Mouse (Mus musculus) ES-Bruce4 (cell line): Measurements from ENCODE around the gene Cxcl17. TPM values are rescaled to one million over a fixed set of nuclear protein-coding genes. Genes with fewer than 3 reads are reported as not detected.

Experiments used
- H3K27ac ChIP-seq: 2 replicates; pipeline ENCODE4 v1.5.1; 2012; ENCODE audit warnings: low read length, inconsistent platforms; ENCODE audit not compliant: insufficient read depth
- H3K27me3 ChIP-seq: 2 replicates; pipeline ENCODE4 v1.6.1; 2012; ENCODE audit warnings: mild to moderate bottlenecking, low read length, inconsistent platforms; ENCODE audit not compliant: control insufficient read depth, poor library complexity, insufficient read depth, severe bottlenecking
- H3K36me3 ChIP-seq: 2 replicates; pipeline ENCODE4 v1.6.1; 2012; ENCODE audit warnings: inconsistent platforms, mild to moderate bottlenecking, low read length, moderate library complexity; ENCODE audit not compliant: control insufficient read depth, poor library complexity, insufficient read depth, severe bottlenecking
- H3K4me1 ChIP-seq: one replicate; pipeline ENCODE4 v1.8.1; 2011; ENCODE audit warnings: low read length; ENCODE audit not compliant: control insufficient read depth, insufficient read depth
- H3K4me3 ChIP-seq: 2 replicates; pipeline ENCODE4 v1.5.1; 2011; ENCODE audit warnings: low read depth, mild to moderate bottlenecking, low read length
- H3K9ac ChIP-seq: 2 replicates; pipeline ENCODE4 v1.6.1; 2012; ENCODE audit warnings: low read depth, mild to moderate bottlenecking, inconsistent platforms; ENCODE audit not compliant: poor library complexity, severe bottlenecking
- H3K9me3 ChIP-seq: replicated peaks from 2 replicates; pipeline ENCODE4 v1.6.1; 2012; ENCODE audit warnings: mild to moderate bottlenecking, low read length, inconsistent platforms; ENCODE audit not compliant: control insufficient read depth, poor library complexity, insufficient read depth, severe bottlenecking
- CTCF ChIP-seq: IDR thresholded peaks from one replicate; pipeline ENCODE4 v1.8.1; 2011; ENCODE audit warnings: low read depth, low read length
- EP300 ChIP-seq: IDR thresholded peaks from 2 replicates; pipeline ENCODE4 v1.6.1; 2011; ENCODE audit warnings: low read depth, low read length; ENCODE audit not compliant: insufficient read depth
- POLR2A ChIP-seq: IDR thresholded peaks from one replicate; pipeline ENCODE4 v1.8.1; 2011; ENCODE audit warnings: low read length; ENCODE audit not compliant: insufficient read depth
- polyA plus RNA-seq: library from polyadenylated mRNA; stranded (reverse); fragments of >200 nt; gene quantifications from 2 replicates; pipeline ENCODE4 v1.2.4, GENCODE M21; 2011; ENCODE audit warnings: low read depth; ENCODE audit not compliant: missing spikeins, insufficient read depth, insufficient read length

Gene Cxcl17
- polyA plus RNA-seq, 1 experiment = not detected

DNA sequence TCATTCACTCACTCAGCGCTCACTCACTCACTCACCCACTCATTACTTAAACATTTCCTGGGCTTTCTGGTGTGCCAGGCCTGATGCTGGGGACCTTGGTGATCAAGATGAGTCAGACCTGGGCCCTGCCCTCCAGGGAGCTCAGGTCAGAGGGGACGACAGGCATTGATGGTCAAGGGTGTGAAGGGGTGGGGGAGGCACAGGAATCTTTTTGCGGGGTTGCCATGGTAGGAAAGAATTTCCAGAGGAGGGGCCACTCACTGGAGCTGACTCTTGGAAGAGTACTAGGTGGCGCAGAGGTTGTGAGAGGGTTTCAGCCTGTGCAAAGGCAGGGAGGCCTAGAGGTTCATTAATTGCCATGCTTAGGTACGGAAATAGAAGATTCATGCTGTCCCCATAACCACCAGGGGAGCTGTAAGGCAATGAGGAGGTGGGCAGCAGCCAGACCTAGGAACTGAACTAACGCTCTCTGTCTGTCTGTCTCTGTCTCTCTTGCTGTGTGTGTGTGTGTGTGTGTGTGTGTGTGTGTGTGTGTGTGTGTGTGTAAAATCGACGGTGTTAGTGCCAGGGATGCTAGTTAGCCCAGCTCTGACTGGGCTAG, 35.5 kb downstream of the Cxcl17 start:
- H3K27me3 ChIP-seq = no peaks in the 10 kb centered on the region

GRCm38 (mm10) chr7:25376556-25376955, 36.1 kb downstream of the Cxcl17 start:
- Histone ChIP-seq H3K27ac (no peak overlapping the region; the same call in 1 of the 2 replicates), H3K4me3 (peak overlapping the region; percentile 57), H3K4me1 (no peaks in the 10 kb centered on the region), H3K36me3 (no peaks in the 10 kb centered on the region), H3K9ac (peak overlapping the region; percentile 20; the same call in 1 of the 2 replicates), H3K27me3 (no peaks in the 10 kb centered on the region), H3K9me3 (no peaks in the 10 kb centered on the region)
- no peak for TF ChIP-seq CTCF
- no peak for TF ChIP-seq EP300
- TF ChIP-seq POLR2A = no peak

More for the DNA sequence above, 35.5 kb downstream of the Cxcl17 start:
- no peaks in the 10 kb centered on the region for H3K9me3 ChIP-seq
- no peaks in the 10 kb centered on the region for H3K4me1 ChIP-seq
- TF ChIP-seq POLR2A (no peak), CTCF (peak; percentile 5)
- no peak overlapping the region; the same call in 1 of the 2 replicates for H3K27ac ChIP-seq
- H3K36me3 ChIP-seq = no peaks in the 10 kb centered on the region
- peak overlapping the region; percentile 20; the same call in 1 of the 2 replicates for H3K9ac ChIP-seq
- peak overlapping the region; percentile 57 for H3K4me3 ChIP-seq

- Histone ChIP-seq H3K9me3 (no peaks in the 10 kb centered on the region), H3K36me3 (no peaks in the 10 kb centered on the region), H3K9ac (no peak overlapping the region), H3K27ac (no peak overlapping the region), H3K27me3 (no peaks in the 10 kb centered on the region; the same call in 1 of the 2 replicates), H3K4me3 (no peak overlapping the region), H3K4me1 (no peaks in the 10 kb centered on the region)
- no peak for TF ChIP-seq EP300
- no peak for TF ChIP-seq POLR2A
- TF ChIP-seq CTCF = no peak
Observed at GRCm38 (mm10) chr7:25372441-25372840, 40.2 kb downstream of the Cxcl17 start.

- no peaks in the 10 kb centered on the region; the same call in 1 of the 2 replicates for H3K27me3 ChIP-seq
- no peaks in the 10 kb centered on the region for H3K9me3 ChIP-seq
- no peak for TF ChIP-seq CTCF
- TF ChIP-seq POLR2A = no peak
- no peak for TF ChIP-seq EP300
- no peak within 1 kb of the TSS for H3K27ac ChIP-seq
- H3K9ac ChIP-seq = no peak within 1 kb of the TSS
- no peaks in the 10 kb centered on the region for H3K36me3 ChIP-seq
- H3K4me3 ChIP-seq = no peak within 1 kb of the TSS
- H3K4me1 ChIP-seq = no peaks in the 10 kb centered on the region
Observed at GRCm38 (mm10) chr7:25369058-25369749, 43.5 kb downstream of the Cxcl17 start, which contains the start of gene Cnfn. Cnfn (minus strand) TSS chr7:25369724.

DNA sequence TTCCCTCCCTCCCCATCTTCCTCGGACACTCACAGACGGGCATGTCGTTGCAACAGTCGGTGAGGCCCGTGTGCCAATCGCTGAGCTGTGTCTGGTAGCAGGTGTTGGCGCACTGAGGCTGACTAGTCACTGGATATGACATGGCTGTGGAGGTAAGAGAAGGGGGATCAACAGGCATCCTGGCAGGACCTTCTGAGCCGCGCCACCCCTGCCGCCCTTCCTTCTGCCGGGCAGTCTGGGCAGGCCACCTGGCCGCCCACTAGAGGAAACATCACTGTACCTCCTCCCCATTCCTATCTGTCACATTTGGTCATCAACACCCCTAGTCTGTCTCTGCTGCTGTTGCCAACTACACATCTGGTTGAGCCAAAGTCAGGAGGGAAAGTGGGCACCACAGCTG, 44.4 kb downstream of the Cxcl17 start:
- H3K36me3 ChIP-seq = no peaks in the 10 kb centered on the region
- no peaks in the 10 kb centered on the region; the same call in 1 of the 2 replicates for H3K27me3 ChIP-seq
- H3K27ac ChIP-seq = no peak overlapping the region
- TF ChIP-seq POLR2A (no peak), EP300 (no peak), CTCF (no peak)
- H3K4me3 ChIP-seq = peak overlapping the region; percentile 81
- H3K9me3 ChIP-seq = no peaks in the 10 kb centered on the region
- H3K9ac ChIP-seq = 0 out of 2 replicates have a peak overlapping the region, but pooled peaks have one; percentile 7
- H3K4me1 ChIP-seq = no peaks in the 10 kb centered on the region
